Mouse (Mus musculus): ENCODE measurements around the gene Kcnj9. TPM values are rescaled to one million over a fixed set of nuclear protein-coding genes. Genes with fewer than 3 reads are reported as not detected.
A peak's percentile ranks its signal among the peaks of the same experiment; 100 is the strongest.

The Kcnj9 gene
- polyA plus RNA-seq, 2 experiments = 0.02 TPM; not detected in 1

DNA sequence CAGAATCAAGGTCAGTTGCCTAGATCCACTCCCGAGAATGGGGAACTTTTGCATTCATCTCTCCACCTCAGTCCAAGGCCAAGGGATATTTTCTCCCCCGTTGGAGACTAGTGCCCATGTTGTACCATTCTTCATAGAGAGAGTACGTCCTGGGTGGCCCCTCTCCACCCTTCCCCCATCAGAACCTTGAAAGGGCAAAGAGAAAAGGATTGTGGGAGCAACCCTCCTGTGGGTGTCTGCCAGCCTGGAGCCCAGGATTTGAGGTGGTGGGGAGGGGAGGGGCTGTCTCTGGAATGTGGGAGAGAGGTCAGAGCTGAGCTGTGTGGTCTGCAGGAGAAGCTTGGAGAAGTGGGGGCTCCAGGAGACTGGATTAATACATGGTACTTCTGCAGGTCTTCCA lies 14.8 kb upstream of the Kcnj9 start:
- no peaks in the 10 kb centered on the region for H3K36me3 ChIP-seq (replicated peaks; ENCODE audit: control insufficient read depth, insufficient read depth, low read depth)
- ATAC-seq (ENCODE audit: insufficient read depth) = no peak
- peaks cover 0 to 5% of the 10 kb centered on the region in 2 experiments; a peak in 1 of 4 replicates for H3K4me1 ChIP-seq (replicated peaks; ENCODE audit: control insufficient read depth in 2 of 2, insufficient read depth in 2 of 2, low read length in 1 of 2)
- H3K9ac ChIP-seq (replicated peaks) = no peak overlapping the region
- no peak overlapping the region for H3K4me3 ChIP-seq (ENCODE audit: insufficient read depth in 1 of 2, low read depth in 2 of 2, low read length in 2 of 2)
- TF ChIP-seq CTCF (IDR thresholded peaks at IDR 0.05; ENCODE audit: low read depth) (no peak), EP300 (IDR thresholded peaks at IDR 0.05; ENCODE audit: low read depth) (no peak)
- H3K4me2 ChIP-seq (ENCODE audit: low read depth) = no peak overlapping the region
- WGBS (ENCODE audit: insufficient replicate concordance) = 32% methylated on average over 3 of the region's 3 CpGs
- H3K27ac ChIP-seq = no peak overlapping the region
- DNase-seq (ENCODE audit: low read depth in 3 of 3, low spot score in 3 of 3) = no peak
- peaks cover 25% of the 10 kb centered on the region for H3K27me3 ChIP-seq (ENCODE audit: control insufficient read depth, insufficient read depth, low read length)
- no peaks in the 10 kb centered on the region for H3K9me3 ChIP-seq (ENCODE audit: control insufficient read depth, low read length)

DNA sequence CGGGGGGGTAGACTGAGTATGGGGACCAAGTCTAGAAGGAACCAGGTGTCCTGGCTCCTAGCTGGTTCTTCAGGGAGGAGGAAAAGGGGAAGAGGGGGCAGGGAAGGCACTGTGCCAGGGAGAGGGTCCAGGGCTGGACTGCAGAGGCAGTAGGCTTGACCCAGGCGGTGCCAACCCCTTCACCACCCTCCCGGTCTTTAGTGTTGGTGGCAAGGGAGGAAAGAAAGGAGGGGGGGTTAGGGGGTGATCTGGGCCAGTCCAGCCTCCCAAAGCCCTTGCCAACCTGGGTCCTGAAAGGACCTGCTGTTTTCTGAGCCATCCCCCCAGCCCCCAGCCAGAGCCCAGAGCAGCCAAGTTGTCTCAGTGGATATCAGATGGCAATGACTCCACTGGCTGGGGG lies 13.6 kb upstream of the Kcnj9 start:
- no peaks in the 10 kb centered on the region for H3K36me3 ChIP-seq (replicated peaks; ENCODE audit: control insufficient read depth, insufficient read depth, low read depth)
- peaks cover 0 to 5% of the 10 kb centered on the region in 2 experiments; a peak in 1 of 4 replicates for H3K4me1 ChIP-seq (replicated peaks; ENCODE audit: control insufficient read depth in 2 of 2, insufficient read depth in 2 of 2, low read length in 1 of 2)
- H3K4me3 ChIP-seq (ENCODE audit: insufficient read depth in 1 of 2, low read depth in 2 of 2, low read length in 2 of 2) = no peak overlapping the region
- 76% methylated on average over 3 of the region's 3 CpGs for WGBS (ENCODE audit: insufficient replicate concordance)
- H3K9ac ChIP-seq (replicated peaks) = no peak overlapping the region
- H3K27me3 ChIP-seq (ENCODE audit: control insufficient read depth, insufficient read depth, low read length) = peaks cover 28% of the 10 kb centered on the region
- H3K9me3 ChIP-seq (ENCODE audit: control insufficient read depth, low read length) = no peaks in the 10 kb centered on the region
- no peak overlapping the region for H3K4me2 ChIP-seq (ENCODE audit: low read depth)
- no peak for TF ChIP-seq EP300 (IDR thresholded peaks at IDR 0.05; ENCODE audit: low read depth)
- TF ChIP-seq CTCF (IDR thresholded peaks at IDR 0.05; ENCODE audit: low read depth) = no peak
- H3K27ac ChIP-seq = no peak overlapping the region
- no peak for ATAC-seq (ENCODE audit: insufficient read depth)
- no peak for DNase-seq (ENCODE audit: low read depth in 3 of 3, low spot score in 3 of 3)

DNA sequence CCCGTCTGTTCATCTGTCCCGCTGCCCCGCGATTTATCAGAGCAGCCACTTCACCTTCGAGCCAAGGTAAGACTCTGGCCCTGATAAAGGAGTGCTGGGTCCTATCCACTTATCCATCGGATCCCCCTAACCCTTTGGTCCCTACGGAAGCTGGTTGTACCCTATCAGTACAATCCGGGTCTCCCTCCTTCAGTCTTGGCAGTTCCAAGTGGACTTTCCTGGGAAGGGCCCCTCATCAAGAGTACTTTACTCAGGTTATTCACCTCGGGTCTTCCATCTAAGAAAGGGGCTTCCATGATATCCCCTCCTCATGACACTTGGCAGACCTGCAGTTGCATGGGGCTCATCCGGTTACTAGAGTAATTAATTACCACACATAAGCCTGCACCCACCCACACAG lies 12.3 kb upstream of the Kcnj9 start:
- ATAC-seq (ENCODE audit: insufficient read depth) = no peak
- peak overlapping the region in 1 of 2 experiments; percentile 38; a peak in 1 of 4 replicates for H3K4me3 ChIP-seq (ENCODE audit: insufficient read depth in 1 of 2, low read depth in 2 of 2, low read length in 2 of 2)
- WGBS (ENCODE audit: insufficient replicate concordance) = 14% methylated on average over 10 of the region's 10 CpGs

GRCm38 (mm10) chr1:172340729-172341321 lies 11.7 kb upstream of the Kcnj9 start, which contains the start of gene Kcnj10:
TSS of gene Kcnj10 (plus strand) at chr1:172341210.
- Histone ChIP-seq H3K27ac (no peak within 1 kb of the TSS), H3K9me3 (ENCODE audit: control insufficient read depth, low read length) (no peaks in the 10 kb centered on the region), H3K9ac (replicated peaks) (no peak within 1 kb of the TSS), H3K4me3 (ENCODE audit: insufficient read depth in 1 of 2, low read depth in 2 of 2, low read length in 2 of 2) (peak within 1 kb of the TSS; percentile 33 to 38), H3K4me1 (replicated peaks; ENCODE audit: control insufficient read depth in 2 of 2, insufficient read depth in 2 of 2, low read length in 1 of 2) (no peaks in the 10 kb centered on the region), H3K4me2 (ENCODE audit: low read depth) (peak within 1 kb of the TSS; percentile 59), H3K27me3 (ENCODE audit: control insufficient read depth, insufficient read depth, low read length) (peaks cover 32% of the 10 kb centered on the region), H3K36me3 (replicated peaks; ENCODE audit: control insufficient read depth, insufficient read depth, low read depth) (no peaks in the 10 kb centered on the region)
- DNase-seq (ENCODE audit: low read depth in 3 of 3, low spot score in 3 of 3) (peak; percentile 31 to 35 (median 33)), ATAC-seq (ENCODE audit: insufficient read depth) (peak; percentile 76)
- TF ChIP-seq CTCF (IDR thresholded peaks at IDR 0.05; ENCODE audit: low read depth) (no peak), EP300 (IDR thresholded peaks at IDR 0.05; ENCODE audit: low read depth) (no peak)
- WGBS (ENCODE audit: insufficient replicate concordance) = 3% methylated on average over 38 of the region's 38 CpGs

More for the DNA sequence above, 12.3 kb upstream of the Kcnj9 start:
- DNase-seq (ENCODE audit: low read depth in 3 of 3, low spot score in 3 of 3) = no peak
- H3K4me1 ChIP-seq (replicated peaks; ENCODE audit: control insufficient read depth in 2 of 2, insufficient read depth in 2 of 2, low read length in 1 of 2) = no peaks in the 10 kb centered on the region
- TF ChIP-seq CTCF (IDR thresholded peaks at IDR 0.05; ENCODE audit: low read depth) (no peak), EP300 (IDR thresholded peaks at IDR 0.05; ENCODE audit: low read depth) (no peak)
- H3K9me3 ChIP-seq (ENCODE audit: control insufficient read depth, low read length) = no peaks in the 10 kb centered on the region
- peak overlapping the region; percentile 59 for H3K4me2 ChIP-seq (ENCODE audit: low read depth)
- peaks cover 32% of the 10 kb centered on the region for H3K27me3 ChIP-seq (ENCODE audit: control insufficient read depth, insufficient read depth, low read length)
- H3K36me3 ChIP-seq (replicated peaks; ENCODE audit: control insufficient read depth, insufficient read depth, low read depth) = no peaks in the 10 kb centered on the region
- no peak overlapping the region for H3K27ac ChIP-seq
- H3K9ac ChIP-seq (replicated peaks) = no peak overlapping the region

- ATAC-seq (ENCODE audit: insufficient read depth) (no peak), DNase-seq (ENCODE audit: low read depth in 3 of 3, low spot score in 3 of 3) (no peak)
- WGBS (ENCODE audit: insufficient replicate concordance) = 24% methylated on average over 2 of the region's 2 CpGs
- no peaks in the 10 kb centered on the region for H3K9me3 ChIP-seq (ENCODE audit: control insufficient read depth, low read length)
- TF ChIP-seq CTCF (IDR thresholded peaks at IDR 0.05; ENCODE audit: low read depth) (no peak), EP300 (IDR thresholded peaks at IDR 0.05; ENCODE audit: low read depth) (no peak)
- no peak overlapping the region for H3K27ac ChIP-seq
- H3K4me2 ChIP-seq (ENCODE audit: low read depth) = no peak overlapping the region
- H3K36me3 ChIP-seq (replicated peaks; ENCODE audit: control insufficient read depth, insufficient read depth, low read depth) = no peaks in the 10 kb centered on the region
- no peaks in the 10 kb centered on the region for H3K4me1 ChIP-seq (replicated peaks; ENCODE audit: control insufficient read depth in 2 of 2, insufficient read depth in 2 of 2, low read length in 1 of 2)
- no peak overlapping the region for H3K4me3 ChIP-seq (ENCODE audit: insufficient read depth in 1 of 2, low read depth in 2 of 2, low read length in 2 of 2)
- H3K9ac ChIP-seq (replicated peaks) = no peak overlapping the region
- peaks cover 32% of the 10 kb centered on the region for H3K27me3 ChIP-seq (ENCODE audit: control insufficient read depth, insufficient read depth, low read length)
Observed at GRCm38 (mm10) chr1:172337411-172338185, 8.5 kb upstream of the Kcnj9 start.

Measured in liver, embryonic 14.5 days (tissue).